Mouse (Mus musculus) MEL (cell line): ENCODE measurements around the gene Cx3cr1.

Experiments
- CTCF ChIP-seq, 3 experiments: IDR thresholded peaks in 2 of 3; conservative IDR thresholded peaks in 1 of 3; 2 replicates each; pipeline ENCODE4 v1.5.1; 2011 to 2012; ENCODE audit warnings: low read length in 3 of 3, low read depth in 2 of 3, mild to moderate bottlenecking in 2 of 3, improper control_type of control experiment in 1 of 3, inconsistent platforms in 1 of 3, mixed read lengths in 1 of 3, moderate library complexity in 1 of 3; ENCODE audit not compliant: control insufficient read depth in 1 of 3, insufficient read depth in 1 of 3, poor library complexity in 1 of 3, severe bottlenecking in 1 of 3
- EP300 ChIP-seq, 2 experiments: IDR thresholded peaks; 2 replicates each; pipeline ENCODE4 v1.6.1; 2011; ENCODE audit warnings: improper control_type of control experiment in 2 of 2, low read length in 2 of 2, low read depth in 1 of 2, mild to moderate bottlenecking in 1 of 2
- ETS1 ChIP-seq: IDR thresholded peaks from 2 replicates; pipeline ENCODE4 v1.6.1; 2012; ENCODE audit warnings: low read depth, mild to moderate bottlenecking, inconsistent platforms, low read length, improper control_type of control experiment, moderate library complexity
- GATA1 ChIP-seq: IDR thresholded peaks from 2 replicates; pipeline ENCODE4 v1.6.1; 2011; ENCODE audit warnings: low read depth, low read length, improper control_type of control experiment
- KAT2A ChIP-seq: conservative IDR thresholded peaks from 2 replicates; pipeline ENCODE4 v1.6.1; 2012; ENCODE audit warnings: low read depth, low read length, improper control_type of control experiment, inconsistent platforms
- MAFK ChIP-seq: IDR thresholded peaks from 2 replicates; pipeline ENCODE4 v1.6.1; 2011; ENCODE audit warnings: low read depth, mild to moderate bottlenecking, low read length, improper control_type of control experiment, borderline replicate concordance
- MAZ ChIP-seq: IDR thresholded peaks from 2 replicates; pipeline ENCODE4 v1.6.1; 2012; ENCODE audit warnings: low read depth, mild to moderate bottlenecking, inconsistent platforms, low read length, improper control_type of control experiment
- MEF2A ChIP-seq: IDR thresholded peaks from 2 replicates; pipeline ENCODE4 v1.6.1; 2014; ENCODE audit warnings: low read depth, mild to moderate bottlenecking, inconsistent platforms, low read length, improper control_type of control experiment; ENCODE audit not compliant: poor library complexity, insufficient replicate concordance, severe bottlenecking; ENCODE audit errors: extremely low read depth
- MYB ChIP-seq: IDR thresholded peaks from 2 replicates; pipeline ENCODE4 v1.6.1; 2011; ENCODE audit warnings: mild to moderate bottlenecking, low read depth, low read length, improper control_type of control experiment
- MYC ChIP-seq: IDR thresholded peaks from 2 replicates; pipeline ENCODE4 v1.6.1; 2011; ENCODE audit warnings: low read depth, mild to moderate bottlenecking, low read length, improper control_type of control experiment, moderate library complexity
- POLR2A ChIP-seq, 2 experiments: IDR thresholded peaks; 2 replicates each; pipeline ENCODE4 v1.6.1; 2011 to 2012; ENCODE audit warnings: low read length in 2 of 2, mild to moderate bottlenecking in 2 of 2, control low read depth in 1 of 2, improper control_type of control experiment in 1 of 2, low read depth in 1 of 2, moderate library complexity in 1 of 2; ENCODE audit not compliant: control insufficient read depth in 1 of 2, insufficient read depth in 1 of 2, poor library complexity in 1 of 2
- POLR2AphosphoS5 ChIP-seq: IDR thresholded peaks from 2 replicates; pipeline ENCODE4 v1.6.1; 2012; ENCODE audit warnings: low read depth, borderline replicate concordance, mild to moderate bottlenecking, inconsistent platforms, low read length, moderate library complexity, mixed read lengths

- no peak for TF ChIP-seq MAZ
- TF ChIP-seq POLR2A (IDR thresholded peaks at IDR 0.05; ENCODE audit: control insufficient read depth in 1 of 2, insufficient read depth in 1 of 2, low read depth in 1 of 2, low read length in 2 of 2, poor library complexity in 1 of 2): no peak
- TF ChIP-seq CTCF (IDR thresholded peaks at IDR 0.05 in 2 of 3, conservative IDR thresholded peaks at IDR 0.05 in 1 of 3; ENCODE audit: control insufficient read depth in 1 of 3, insufficient read depth in 1 of 3, low read depth in 2 of 3, low read length in 3 of 3, poor library complexity in 1 of 3, severe bottlenecking in 1 of 3): no peak
- TF ChIP-seq ETS1: no peak
- no peak for TF ChIP-seq GATA1
- TF ChIP-seq POLR2AphosphoS5: no peak
- no peak for TF ChIP-seq MYB
- no peak for TF ChIP-seq MEF2A
- no peak for TF ChIP-seq KAT2A
- TF ChIP-seq EP300 (IDR thresholded peaks at IDR 0.05; ENCODE audit: low read depth in 1 of 2, low read length in 2 of 2): no peak
- TF ChIP-seq MYC: no peak
- no peak for TF ChIP-seq MAFK
Observed at GRCm38 (mm10) chr9:119970763-119971656, 98.7 kb downstream of the Cx3cr1 start.
